Mouse (Mus musculus) cerebellum, postnatal 14 days (tissue): ENCODE measurements at regions not wholly inside any gene's neighbourhood (a gene's known extent, or its start where the extent isn't known, plus 50 kb on each side); places are given as distances from the start of the nearest gene placed in this dataset.

ENCODE experiments used
- DNase-seq, 2 experiments: peaks; one replicate each; pipeline ENCODE4 v3.0.0; 2021; ENCODE audit warnings: mixed read lengths in 2 of 2

- DNase-seq = peak; percentile 57 to 65
Observed at GRCm38 (mm10) chr10:74722971-74723370, 244.0 kb upstream of the Gnaz start.

GRCm38 (mm10) chr10:74749446-74749845 lies 217.5 kb upstream of the Gnaz start:
- DNase-seq = no peak

GRCm38 (mm10) chr10:74750879-74751278 lies 216.1 kb upstream of the Gnaz start:
- no peak for DNase-seq

GRCm38 (mm10) chr10:74760734-74761133 lies 206.2 kb upstream of the Gnaz start:
- DNase-seq = no peak

GRCm38 (mm10) chr10:74789245-74789644 lies 177.7 kb upstream of the Gnaz start:
- DNase-seq = no peak

- DNase-seq = no peak
Observed at GRCm38 (mm10) chr10:74789987-74790386, 177.0 kb upstream of the Gnaz start.

- no peak for DNase-seq
Observed at GRCm38 (mm10) chr10:74823395-74823794, 143.6 kb upstream of the Gnaz start.

- no peak for DNase-seq
Observed at GRCm38 (mm10) chr10:74834359-74834758, 132.6 kb upstream of the Gnaz start.

- peak; percentile 82 to 89 for DNase-seq
Observed at GRCm38 (mm10) chr10:74848372-74848771, 118.6 kb upstream of the Gnaz start.

GRCm38 (mm10) chr10:74854991-74855664 lies 111.8 kb upstream of the Gnaz start:
- DNase-seq = peak; percentile 55 to 61
